Mouse (Mus musculus) stomach, postnatal 0 days (tissue): ENCODE data around the gene Ccnq.

Source experiments
- CTCF ChIP-seq: IDR thresholded peaks from 2 replicates; pipeline ENCODE4 v1.5.1; 2016; ENCODE audit warnings: antibody characterized with exemption, low read depth, mild to moderate bottlenecking, moderate library complexity
- EP300 ChIP-seq: optimal IDR thresholded peaks from 2 replicates; pipeline ENCODE3; 2016; ENCODE audit warnings: antibody characterized with exemption

DNA sequence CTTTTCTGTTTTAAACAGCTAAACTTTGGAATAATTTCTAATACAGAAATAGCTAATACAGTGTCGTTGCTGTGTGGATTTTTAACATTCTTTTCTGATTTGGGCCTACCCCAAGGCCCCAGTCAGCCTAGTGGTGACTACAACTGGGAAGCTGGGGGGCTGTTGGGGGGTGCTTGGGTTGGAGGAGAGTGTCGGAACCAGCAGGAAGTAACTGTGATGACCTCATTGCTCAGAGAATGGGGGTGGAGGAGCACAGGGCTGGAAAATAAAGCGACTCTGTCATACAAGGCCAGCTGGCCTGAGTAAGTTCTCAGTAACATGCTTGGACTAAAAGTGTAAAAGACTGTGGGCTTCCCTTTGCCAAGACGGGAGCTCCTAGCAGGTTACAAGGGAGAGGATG is 6.1 kb downstream of the Ccnq start:
- TF ChIP-seq CTCF (no peak), EP300 (no peak)
